9 mouse cellular contexts compared by ENCODE assay signal in the genomic region with DNA sequence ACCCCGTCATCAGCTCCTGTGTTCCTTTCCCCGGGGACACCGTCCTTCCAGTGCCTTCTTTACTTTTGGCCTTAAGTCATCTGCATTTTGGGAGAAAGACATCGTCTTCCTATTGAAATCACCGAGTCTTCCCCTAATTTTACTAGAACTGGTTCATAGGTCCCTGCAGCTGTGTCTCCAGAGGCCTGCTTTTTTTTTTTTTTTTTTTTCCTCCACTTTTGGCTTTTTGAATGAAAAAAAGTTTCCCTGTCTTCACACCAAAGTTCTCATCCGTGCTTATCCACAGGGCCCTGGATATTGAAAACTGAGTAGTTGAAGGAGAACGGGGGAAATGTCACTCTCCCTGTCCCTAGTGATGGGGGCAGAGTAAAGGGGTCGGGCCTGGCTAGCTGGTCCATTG. TPM values are rescaled to one million over a fixed set of nuclear protein-coding genes. Genes with fewer than 3 reads are reported as not detected.
DNase-seq lines count a peak whose midpoint lies in the region; ATAC-seq and TF ChIP-seq lines count a peak whose summit lies in the region.
"Had no signal": no experiment of that assay in that cellular context is flagged by ENCODE, and none has a peak within 500 bp of the region (broad histone marks: within the 10 kb centered on the region; RNA-seq: fewer than 3 reads in every experiment).

No protein-coding gene starts in this region.

- no peak for TF ChIP-seq POLR2A in heart, adult 2 months (IDR thresholded peaks at IDR 0.05; ENCODE audit: insufficient read depth, low read depth, low read length)

- intact Hi-C loops in heart, adult 2 months (cut with DNase I) = no loop called here
- intact Hi-C loops in heart, postnatal 10 days (cut with DNase I) = no loop called here

- 43% methylated on average over 8 of the region's 8 CpGs for WGBS in heart, adult 2 months
- WGBS in lung, embryonic 15.5 days = 56% methylated on average over 8 of the region's 8 CpGs
- 54% methylated on average over 8 of the region's 8 CpGs for WGBS in embryonic facial prominence, embryonic 15.5 days
- 34% methylated on average over 8 of the region's 8 CpGs for WGBS in macrophage (ENCODE audit: missing documents)

- H3K9ac ChIP-seq in heart, adult 2 months (ENCODE audit: low read depth, low read length) = peak overlapping the region; percentile 75
- no peak overlapping the region for H3K9ac ChIP-seq in lung, embryonic 15.5 days
- no peak overlapping the region for H3K9ac ChIP-seq in embryonic facial prominence, embryonic 15.5 days

- H3K4me2 ChIP-seq in lung, embryonic 15.5 days = peak overlapping the region; percentile 52; the same call in 1 of the 2 replicates
- H3K4me2 ChIP-seq in embryonic facial prominence, embryonic 15.5 days (replicated peaks) = peak overlapping the region; percentile 45

- H3K79me2 ChIP-seq in heart, adult 2 months (replicated peaks; ENCODE audit: control insufficient read depth, insufficient read depth, low read length) = no peaks in the 10 kb centered on the region
- no peaks in the 10 kb centered on the region for H3K79me2 ChIP-seq in macrophage (ENCODE audit: inconsistent target)

- TF ChIP-seq EP300 in heart, adult 2 months (IDR thresholded peaks at IDR 0.05; ENCODE audit: insufficient read depth, low read depth, low read length) = no peak

- peaks cover 10% of the 10 kb centered on the region for H3K4me1 ChIP-seq in heart, adult 2 months (ENCODE audit: control insufficient read depth, insufficient read depth, low read length)
- H3K4me1 ChIP-seq in lung, embryonic 15.5 days = peaks cover 27% of the 10 kb centered on the region
- H3K4me1 ChIP-seq in embryonic facial prominence, embryonic 15.5 days = peaks cover 53% of the 10 kb centered on the region

- no peaks in the 10 kb centered on the region for H3K9me3 ChIP-seq in lung, embryonic 15.5 days
- no peaks in the 10 kb centered on the region for H3K9me3 ChIP-seq in embryonic facial prominence, embryonic 15.5 days (replicated peaks)

- no peaks in the 10 kb centered on the region for H3K27me3 ChIP-seq in heart, adult 2 months (ENCODE audit: control insufficient read depth, insufficient read depth, low read length)
- peaks cover 24% of the 10 kb centered on the region for H3K27me3 ChIP-seq in lung, embryonic 15.5 days
- H3K27me3 ChIP-seq in embryonic facial prominence, embryonic 15.5 days = peaks cover 17% of the 10 kb centered on the region

- H3K4me3 ChIP-seq in heart, adult 2 months = peak overlapping the region; percentile 39; the same call in 1 of the 2 replicates
- H3K4me3 ChIP-seq in lung, embryonic 15.5 days = no peak overlapping the region
- H3K4me3 ChIP-seq in embryonic facial prominence, embryonic 15.5 days (replicated peaks) = 0 out of 2 replicates have a peak overlapping the region, but pooled peaks have one; percentile 24
- H3K4me3 ChIP-seq in macrophage (ENCODE audit: inconsistent target) = peak overlapping the region; percentile 40; the same call in 1 of the 2 replicates
- H3K4me3 ChIP-seq: erythroblast, embryonic 14.5 days had no signal

- ATAC-seq in lung, embryonic 15.5 days (ENCODE audit: borderline replicate concordance, extremely low read depth, low FRiP score, low TSS enrichment) = no peak
- no peak for ATAC-seq in embryonic facial prominence, embryonic 15.5 days (ENCODE audit: insufficient number of reproducible peaks, low FRiP score, low TSS enrichment, low read depth)

- H3K36me3 ChIP-seq in heart, adult 2 months (ENCODE audit: control insufficient read depth, insufficient read depth, low read length) = no peaks in the 10 kb centered on the region; the same call in 1 of the 2 replicates
- H3K36me3 ChIP-seq in lung, embryonic 15.5 days = 0 out of 2 replicates have a peak, but pooled peaks cover 3% of the 10 kb centered on the region
- peaks cover 15% of the 10 kb centered on the region; the same call in 1 of the 2 replicates for H3K36me3 ChIP-seq in embryonic facial prominence, embryonic 15.5 days
- H3K36me3 ChIP-seq in macrophage (ENCODE audit: inconsistent target) = no peaks in the 10 kb centered on the region

- no peak for DNase-seq in heart, adult 2 months
- no peak for DNase-seq in heart, postnatal 10 days
- DNase-seq in lung, adult 18-20 months = no peak
- DNase-seq in ovary, postnatal 10 days (ENCODE audit: low spot score) = no peak
- DNase-seq in ovary, adult 18-20 months (ENCODE audit: low spot score) = no peak

- peak overlapping the region; percentile 87 for H3K27ac ChIP-seq in heart, adult 2 months
- H3K27ac ChIP-seq in lung, embryonic 15.5 days = no peak overlapping the region
- H3K27ac ChIP-seq in embryonic facial prominence, embryonic 15.5 days (replicated peaks) = peak overlapping the region; percentile 92
- H3K27ac ChIP-seq in macrophage = no peak overlapping the region

- TF ChIP-seq CTCF in heart, adult 2 months (IDR thresholded peaks at IDR 0.05) = no peak

RNA-seq across cellular contexts. Expression of a gene that starts 16.0 kb away (rescaled TPM):
- total RNA-seq in heart, adult 2 months (2021) = 100 to 1,000 TPM; 303 to 314 TPM
- polyA plus RNA-seq in heart, adult 2 months (2012; rRNA removed) = 121 and 142 TPM in 2 replicates
- total RNA-seq in heart, postnatal 10 days (2021) = 100 to 1,000 TPM; 250 to 256 TPM
- 57.4 and 59.4 TPM in 2 replicates for polyA plus RNA-seq in lung, embryonic 15.5 days (2015; fragmentation: Nextera tagmentation; extraction: Ambion mirVana)
- polyA plus RNA-seq in embryonic facial prominence, embryonic 15.5 days (2015; fragmentation: Nextera tagmentation; extraction: Ambion mirVana) = 58.4 and 61.6 TPM in 2 replicates
- 10 to 100 TPM in 6 of 26 experiments, 1 to 10 TPM in 19, under 1 TPM in 1; 0.94 to 26.1 (median 6.9) TPM for total RNA-seq in macrophage (2018; cell fraction: chromatin; rRNA removed)
- total RNA-seq in macrophage (2018; cell fraction: cytosol; rRNA removed) = 10 to 100 TPM; 27.0 to 57.5 (median 42.0) TPM
- total RNA-seq in macrophage (2018; cell fraction: nucleus; rRNA removed) = 10 to 100 TPM in 16 of 26 experiments, 1 to 10 TPM in 10; 5.0 to 27.1 (median 11.5) TPM
- polyA plus RNA-seq in macrophage (2018) = 52.7 to 85.2 TPM (median 53.4 TPM) in 3 replicates

Comparison
In these comparisons a context has a peak if more than half of its experiments do, and no peak if none do; other contexts are left out.
1. H3K27ac ChIP-seq: peak in heart, adult 2 months (single experiment) and embryonic facial prominence, embryonic 15.5 days (single experiment); none in lung, embryonic 15.5 days (single experiment) and macrophage (single experiment).